Mouse (Mus musculus): ENCODE data around the gene Gm6205. TPM values are rescaled to one million over a fixed set of nuclear protein-coding genes. Genes with fewer than 3 reads are reported as not detected.
"Not testable (repeated sequence)": the region's sequence is repeated elsewhere in the genome, so short reads cannot be mapped to it uniquely, and the experiment has no call there.

Gm6205 gene
- total RNA-seq (2021): not detected
- long read RNA-seq, experiment 1: 0 reads
- long read RNA-seq, experiment 2: 0 reads

- DNase-seq: not testable (repeated sequence)
These were observed at the start of gene Gm6205 for GRCm38 (mm10) chr5:94648082-94648481. Gene Gm6205 (plus strand): TSS chr5:94648382.

GRCm38 (mm10) chr5:94616242-94616641 is 31.9 kb upstream of the Gm6205 start, which contains the start of gene Gm3147:
Gene Gm3147 (minus strand): TSS chr5:94616342.
- not testable (repeated sequence) for DNase-seq

GRCm38 (mm10) chr5:94623679-94624078 is 24.5 kb upstream of the Gm6205 start, which contains the start of gene Gm6509:
Gene Gm6509 (plus strand): TSS chr5:94623979.
- DNase-seq: not testable (repeated sequence)

Other genes with a start within 250 kb of the Gm6205 start
- gene Gm7682, start 202.6 kb upstream of the Gm6205 start, total RNA-seq (2021): not detected
- gene Gm3139, start 122.1 kb upstream of the Gm6205 start, total RNA-seq (2021): not detected
- not detected for gene Gm3147, start 32.0 kb upstream of the Gm6205 start, total RNA-seq (2021)
- gene Gm6509, start 24.4 kb upstream of the Gm6205 start, total RNA-seq (2021): not detected
- not detected for gene Gm3183, start 217.1 kb downstream of the Gm6205 start, total RNA-seq (2021)